Mouse (Mus musculus) G1E (cell line): Measurements from ENCODE around the gene Hba-a1.

Experiments
- CTCF ChIP-seq: IDR thresholded peaks from 2 replicates; pipeline ENCODE4 v1.5.1; 2012; ENCODE audit warnings: low read depth, low read length, inconsistent platforms, mixed read lengths
- GATA1 ChIP-seq: IDR thresholded peaks from 2 replicates; pipeline ENCODE4 v1.6.1; 2012; ENCODE audit warnings: borderline replicate concordance, low read length, inconsistent platforms, mixed read lengths
- GATA2 ChIP-seq: IDR thresholded peaks from 2 replicates; pipeline ENCODE4 v1.6.1; 2012; ENCODE audit warnings: low read depth, low read length, inconsistent platforms, borderline replicate concordance
- POLR2AphosphoS5 ChIP-seq: IDR thresholded peaks from 2 replicates; pipeline ENCODE4 v1.6.1; 2012; ENCODE audit warnings: low read depth, low read length, inconsistent platforms; ENCODE audit not compliant: insufficient replicate concordance
- TAL1 ChIP-seq: conservative IDR thresholded peaks from 2 replicates; pipeline ENCODE4 v1.6.1; 2012; ENCODE audit warnings: low read depth, low read length, inconsistent platforms, mixed read lengths

DNA sequence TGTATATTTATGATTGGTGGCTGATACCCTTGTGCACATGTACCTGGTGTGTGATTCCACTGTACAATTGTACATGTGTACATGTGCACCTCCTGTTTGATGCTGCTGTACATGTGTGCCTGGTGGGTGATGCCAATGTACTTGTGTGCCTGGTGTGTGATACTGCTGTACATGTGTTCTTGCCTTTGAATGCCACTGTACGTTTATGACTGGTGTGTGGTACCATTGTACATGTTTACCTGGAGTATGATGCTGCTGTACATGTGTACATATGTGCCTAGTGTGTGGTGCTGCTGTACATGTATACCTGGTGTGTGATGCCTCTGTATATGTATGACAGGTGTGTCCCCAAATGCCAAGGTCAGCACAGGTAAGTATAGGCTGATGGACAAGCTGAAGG is 18.2 kb downstream of the Hba-a1 start:
- no peak for TF ChIP-seq CTCF
- TF ChIP-seq GATA2, result no peak
- no peak for TF ChIP-seq GATA1
- TF ChIP-seq POLR2AphosphoS5, result no peak
- no peak for TF ChIP-seq TAL1
